Mouse (Mus musculus) olfactory bulb, adult 2 months (tissue): ENCODE measurements at regions not wholly inside any gene's neighbourhood (a gene's known extent, or its start where the extent isn't known, plus 50 kb on each side); places are given as distances from the start of the nearest gene placed in this dataset.

Experiments
- H3K27ac ChIP-seq: fragments of 200-500 bp; 2 replicates; pipeline ENCODE4 v1.5.1; 2012; ENCODE audit warnings: low read depth, low read length; ENCODE audit not compliant: insufficient read depth
- H3K4me1 ChIP-seq: fragments of 200-500 bp; 2 replicates; pipeline ENCODE4 v1.6.1; 2012; ENCODE audit warnings: low read length; ENCODE audit not compliant: control insufficient read depth, insufficient read depth
- H3K4me3 ChIP-seq: fragments of 200-500 bp; 2 replicates; pipeline ENCODE4 v1.5.1; 2012; ENCODE audit warnings: mild to moderate bottlenecking, low read depth, low read length, moderate library complexity; ENCODE audit not compliant: insufficient read depth
- CTCF ChIP-seq: fragments of 200-500 bp; IDR thresholded peaks from 2 replicates; pipeline ENCODE4 v1.5.1; 2012; ENCODE audit warnings: low read depth, mild to moderate bottlenecking, low read length, moderate library complexity; ENCODE audit not compliant: insufficient read depth
- POLR2A ChIP-seq: fragments of 200-500 bp; IDR thresholded peaks from 2 replicates; pipeline ENCODE4 v1.6.1; 2012; ENCODE audit warnings: mild to moderate bottlenecking, low read depth, low read length, moderate library complexity; ENCODE audit not compliant: insufficient read depth
- WGBS: fragments of 180-500 bp; shearing (Covaris S2); methylation state at CpG from one replicate; pipeline ENCODE4 v1.1.7; 2018; 5-methylcytosine and 5-hydroxymethylcytosine counted together

DNA sequence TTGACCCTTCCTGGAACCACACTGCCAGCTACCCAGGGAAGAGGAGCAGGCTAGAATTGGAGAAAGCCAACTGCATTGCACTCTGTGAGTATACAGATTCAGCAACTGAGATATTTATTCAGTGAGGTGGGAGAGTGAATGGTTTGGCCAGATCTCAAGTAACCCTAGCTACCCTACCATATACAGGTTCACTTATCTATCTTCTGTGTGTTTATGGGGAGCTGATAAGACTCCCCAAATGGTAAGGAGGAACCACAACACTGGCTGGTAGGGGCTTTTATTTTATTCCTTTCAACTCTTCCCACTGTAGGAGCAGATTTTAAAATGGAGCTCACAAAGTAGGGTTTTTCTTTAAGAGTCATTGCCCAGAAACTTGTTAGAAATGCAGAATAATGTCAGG, 62.9 kb downstream of the Arrdc3 start:
- H3K27ac ChIP-seq: no peak overlapping the region
- TF ChIP-seq CTCF: no peak
- TF ChIP-seq POLR2A: no peak

GRCm38 (mm10) chr13:80947705-80948104, 64.5 kb downstream of the Arrdc3 start:
- TF ChIP-seq POLR2A: no peak
- TF ChIP-seq CTCF: no peak
- H3K27ac ChIP-seq: no peak overlapping the region
- H3K4me1 ChIP-seq: no peaks in the 10 kb centered on the region
- H3K4me3 ChIP-seq: no peak overlapping the region
- 88% methylated on average over 6 of the region's 6 CpGs for WGBS

More for the DNA sequence above, 62.9 kb downstream of the Arrdc3 start:
- H3K4me3 ChIP-seq: no peak overlapping the region
- H3K4me1 ChIP-seq: no peaks in the 10 kb centered on the region

DNA sequence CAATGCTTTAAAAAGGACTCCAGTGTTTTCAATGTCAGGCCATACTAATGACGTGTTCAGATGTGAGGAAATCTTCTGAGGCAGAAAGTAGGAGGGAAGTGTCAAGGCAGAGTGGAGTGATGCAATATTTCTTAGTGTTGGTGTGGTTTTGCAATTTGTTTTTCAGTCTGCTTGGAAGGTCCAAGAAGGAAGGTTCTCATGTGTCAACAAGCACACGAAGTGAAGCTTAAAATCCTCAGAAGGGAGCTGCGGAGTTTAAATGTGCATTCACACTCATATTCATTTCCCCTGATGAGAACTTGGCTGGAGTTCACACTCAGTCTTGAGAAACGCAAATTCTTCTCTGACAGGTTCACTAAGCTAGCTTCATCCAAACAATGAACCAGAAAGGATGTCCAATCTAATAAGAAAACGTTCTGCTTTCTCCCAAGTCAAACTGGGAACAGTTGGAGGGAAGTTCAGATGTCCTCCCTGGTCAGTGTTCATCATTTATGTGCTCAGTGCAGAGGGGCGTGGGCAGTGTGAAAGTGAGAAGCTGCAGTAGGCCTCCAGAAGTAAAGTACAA, 66.0 kb downstream of the Arrdc3 start:
- 57% methylated on average over 6 of the region's 6 CpGs for WGBS
- TF ChIP-seq POLR2A (no peak), CTCF (no peak)
- Histone ChIP-seq H3K27ac (no peak overlapping the region), H3K4me3 (no peak overlapping the region), H3K4me1 (no peaks in the 10 kb centered on the region)

- H3K4me3 ChIP-seq: no peak overlapping the region
- WGBS: 84% methylated on average over 2 of the region's 2 CpGs
- no peak overlapping the region for H3K27ac ChIP-seq
- TF ChIP-seq POLR2A (no peak), CTCF (no peak)
- H3K4me1 ChIP-seq: no peaks in the 10 kb centered on the region
Measured at GRCm38 (mm10) chr13:80950239-80950638, 67.1 kb downstream of the Arrdc3 start.

DNA sequence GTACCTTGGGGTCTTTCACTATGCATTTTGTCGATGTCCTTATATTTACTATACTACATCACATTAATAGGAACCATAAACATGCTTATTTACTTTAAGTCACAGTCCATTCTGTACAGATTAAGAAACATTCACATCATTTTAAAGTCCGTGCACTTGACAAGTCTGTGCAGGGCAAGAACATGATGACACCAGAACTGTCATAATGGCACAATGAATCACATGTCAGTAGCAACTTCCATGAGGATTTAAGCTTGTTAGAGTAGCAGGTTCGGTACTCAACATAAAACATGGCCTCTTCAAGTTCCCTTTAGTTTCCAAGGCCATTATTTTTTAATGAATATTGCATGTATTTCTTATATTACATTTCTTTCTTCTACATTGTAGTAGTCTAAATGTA, 67.6 kb downstream of the Arrdc3 start:
- H3K4me1 ChIP-seq: no peaks in the 10 kb centered on the region
- no peak overlapping the region for H3K27ac ChIP-seq
- H3K4me3 ChIP-seq: no peak overlapping the region
- TF ChIP-seq POLR2A (no peak), CTCF (no peak)
- WGBS: 90% methylated on average over 3 of the region's 3 CpGs

DNA sequence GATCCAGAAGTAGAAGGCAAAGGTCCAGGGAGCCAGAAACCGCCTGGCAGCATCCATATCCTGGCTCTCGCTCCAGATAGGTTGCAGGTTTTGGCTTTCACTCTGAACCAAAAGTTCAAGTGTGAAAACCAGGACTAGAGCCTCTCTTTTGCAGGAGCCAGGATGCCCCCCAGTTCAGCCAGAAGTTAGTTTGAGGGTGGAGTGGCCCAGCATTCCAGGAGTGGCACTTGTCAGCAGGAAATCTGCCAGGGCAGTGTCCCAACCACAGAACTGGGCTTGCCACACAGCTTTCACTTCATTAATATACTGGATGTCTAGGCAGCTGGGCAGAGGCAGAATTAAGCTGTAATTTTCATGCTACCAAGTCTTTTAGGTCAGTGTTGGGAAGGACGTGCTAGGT, 68.1 kb downstream of the Arrdc3 start:
- H3K4me3 ChIP-seq: no peak overlapping the region
- H3K4me1 ChIP-seq: no peaks in the 10 kb centered on the region
- 77% methylated on average over 3 of the region's 3 CpGs for WGBS
- no peak overlapping the region for H3K27ac ChIP-seq
- no peak for TF ChIP-seq POLR2A
- no peak for TF ChIP-seq CTCF

- no peak overlapping the region for H3K27ac ChIP-seq
- 96% methylated on average over 4 of the region's 4 CpGs for WGBS
- no peak overlapping the region for H3K4me3 ChIP-seq
- TF ChIP-seq POLR2A (no peak), CTCF (no peak)
- no peaks in the 10 kb centered on the region for H3K4me1 ChIP-seq
Measured at GRCm38 (mm10) chr13:80952851-80953250, 69.7 kb downstream of the Arrdc3 start.

DNA sequence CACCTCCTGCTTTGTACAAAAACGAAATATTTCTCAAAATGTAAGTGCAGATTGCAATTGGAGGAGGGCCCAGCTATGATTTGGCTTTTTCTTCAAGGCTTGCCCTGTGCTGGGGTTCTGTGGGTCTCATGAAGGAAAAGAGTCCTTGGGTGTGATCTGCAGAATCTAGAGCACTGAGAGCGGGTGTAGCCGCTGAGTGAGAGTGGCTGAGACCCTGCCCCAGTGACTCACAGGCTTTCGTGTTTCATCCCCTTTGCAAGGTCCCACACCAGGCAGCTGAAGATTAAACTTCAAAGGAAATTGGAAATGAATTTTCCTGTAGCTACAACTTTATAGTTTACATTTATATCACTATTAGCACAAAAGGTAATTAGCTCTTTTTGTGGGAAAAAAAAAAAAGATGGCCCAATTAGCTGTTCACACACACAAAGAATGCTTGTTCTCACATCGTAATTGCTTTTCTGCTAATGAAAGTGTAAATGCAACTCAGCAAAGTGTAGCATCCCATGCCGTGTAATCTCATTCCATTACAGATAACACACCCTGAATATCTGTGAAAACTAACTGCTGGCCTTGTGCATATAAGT, 71.0 kb downstream of the Arrdc3 start:
- 52% methylated on average over 6 of the region's 6 CpGs for WGBS
- no peak overlapping the region for H3K4me3 ChIP-seq
- no peaks in the 10 kb centered on the region for H3K4me1 ChIP-seq
- TF ChIP-seq CTCF: no peak
- TF ChIP-seq POLR2A: no peak
- no peak overlapping the region for H3K27ac ChIP-seq

- WGBS: 67% methylated on average over 1 of the region's 1 CpGs
- Histone ChIP-seq H3K27ac (no peak overlapping the region), H3K4me3 (no peak overlapping the region), H3K4me1 (no peaks in the 10 kb centered on the region)
- no peak for TF ChIP-seq POLR2A
- TF ChIP-seq CTCF: no peak
Measured at GRCm38 (mm10) chr13:80956966-80957365, 73.8 kb downstream of the Arrdc3 start.

DNA sequence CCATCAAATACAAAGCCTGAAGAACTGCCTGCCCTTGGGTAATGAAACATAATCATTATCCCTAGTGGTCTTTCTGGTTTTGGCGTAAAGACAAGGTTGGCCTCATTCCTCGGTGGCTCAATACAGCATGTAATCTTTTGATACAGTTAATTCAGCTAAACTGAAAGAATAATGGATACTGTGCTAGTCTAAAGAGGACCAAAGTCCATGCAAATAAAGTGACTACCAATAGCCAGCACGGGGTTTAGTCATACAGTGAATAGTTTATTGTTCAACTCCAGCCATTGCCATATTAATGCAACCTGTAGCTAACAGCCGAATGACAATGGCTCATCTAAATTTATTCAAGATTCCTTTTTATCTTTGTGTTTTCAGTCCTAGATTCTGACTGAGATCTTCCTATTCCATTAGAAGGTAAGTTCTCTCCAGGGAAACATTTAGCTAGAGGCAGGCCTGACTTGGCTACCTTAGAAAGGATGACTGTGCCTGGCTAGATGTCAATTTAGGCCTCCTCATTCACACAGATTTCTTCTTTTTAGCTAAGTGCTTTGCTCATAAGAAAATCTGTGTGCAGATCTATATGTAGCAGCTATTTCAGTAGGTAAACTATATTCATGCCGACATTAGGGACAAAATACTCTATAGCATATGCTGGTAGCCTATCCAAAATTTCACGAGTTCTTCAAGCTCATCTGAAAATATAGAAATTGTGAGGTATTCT, 74.4 kb downstream of the Arrdc3 start:
- H3K4me1 ChIP-seq: no peaks in the 10 kb centered on the region
- 62% methylated on average over 6 of the region's 6 CpGs for WGBS
- no peak for TF ChIP-seq POLR2A
- no peak for TF ChIP-seq CTCF
- H3K27ac ChIP-seq: no peak overlapping the region
- H3K4me3 ChIP-seq: no peak overlapping the region
